Mouse (Mus musculus): ENCODE results near the gene Ccdc114. TPM values are rescaled to one million over a fixed set of nuclear protein-coding genes. Genes with fewer than 3 reads are reported as not detected.
A peak's percentile ranks its signal among the peaks of the same experiment; 100 is the strongest.
"Not testable (repeated sequence)": the region's sequence is repeated elsewhere in the genome, so short reads cannot be mapped to it uniquely, and the experiment has no call there.

Ccdc114 gene
- polyA plus RNA-seq, 1 experiment from 2014 or later = 1.2 TPM

GRCm38 (mm10) chr7:45919083-45919671 lies 4.7 kb upstream of the Ccdc114 start:
- Histone ChIP-seq H3K4me1 (replicated peaks) (peaks cover 79% of the 10 kb centered on the region), H3K4me3 (replicated peaks) (0 out of 2 replicates have a peak overlapping the region, but pooled peaks have one; percentile 58), H3K27ac (replicated peaks) (no peak overlapping the region), H3K36me3 (replicated peaks) (peaks cover 15% of the 10 kb centered on the region; the same call in 1 of the 2 replicates), H3K4me2 (peak overlapping the region; percentile 73), H3K9me3 (replicated peaks) (no peaks in the 10 kb centered on the region), H3K27me3 (no peaks in the 10 kb centered on the region), H3K9ac (no peak overlapping the region)
- no peak for ATAC-seq (ENCODE audit: insufficient read depth)
- WGBS (ENCODE audit: insufficient replicate concordance) = 76% methylated on average over 14 of the region's 14 CpGs

- Histone ChIP-seq H3K36me3 (replicated peaks) (peaks cover 15% of the 10 kb centered on the region; the same call in 1 of the 2 replicates), H3K9me3 (replicated peaks) (no peaks in the 10 kb centered on the region), H3K27ac (replicated peaks) (peak overlapping the region; percentile 87), H3K9ac (peak overlapping the region; percentile 59; the same call in 1 of the 2 replicates), H3K27me3 (no peaks in the 10 kb centered on the region), H3K4me1 (replicated peaks) (peaks cover 85% of the 10 kb centered on the region), H3K4me2 (peak overlapping the region; percentile 73), H3K4me3 (replicated peaks) (peak overlapping the region; percentile 58)
- ATAC-seq (ENCODE audit: insufficient read depth) = no peak
- 42% methylated on average over 4 of the region's 4 CpGs for WGBS (ENCODE audit: insufficient replicate concordance)
Observed at GRCm38 (mm10) chr7:45919761-45920160, 4.1 kb upstream of the Ccdc114 start.

GRCm38 (mm10) chr7:45920583-45921241 lies 3.2 kb upstream of the Ccdc114 start:
- Histone ChIP-seq H3K4me1 (replicated peaks) (peaks cover 86% of the 10 kb centered on the region), H3K9ac (peak overlapping the region; percentile 59), H3K9me3 (replicated peaks) (no peaks in the 10 kb centered on the region), H3K27ac (replicated peaks) (peak overlapping the region; percentile 87), H3K4me2 (peak overlapping the region; percentile 73), H3K4me3 (replicated peaks) (peak overlapping the region; percentile 58), H3K27me3 (no peaks in the 10 kb centered on the region), H3K36me3 (replicated peaks) (peaks cover 15% of the 10 kb centered on the region; the same call in 1 of the 2 replicates)
- WGBS (ENCODE audit: insufficient replicate concordance) = 12% methylated on average over 9 of the region's 9 CpGs
- ATAC-seq (ENCODE audit: insufficient read depth) = no peak

GRCm38 (mm10) chr7:45921242-45921621 lies 2.6 kb upstream of the Ccdc114 start, which contains the start of gene Emp3:
TSS of gene Emp3 (minus strand) at chr7:45921404.
- H3K9me3 ChIP-seq (replicated peaks) = no peaks in the 10 kb centered on the region
- peak; percentile 19; the same call in 1 of the 2 replicates for ATAC-seq (ENCODE audit: insufficient read depth)
- peaks cover 81% of the 10 kb centered on the region for H3K4me1 ChIP-seq (replicated peaks)
- peaks cover 15% of the 10 kb centered on the region; the same call in 1 of the 2 replicates for H3K36me3 ChIP-seq (replicated peaks)
- peak within 1 kb of the TSS; percentile 87 for H3K27ac ChIP-seq (replicated peaks)
- peak within 1 kb of the TSS; percentile 59 for H3K9ac ChIP-seq
- H3K27me3 ChIP-seq = no peaks in the 10 kb centered on the region
- H3K4me3 ChIP-seq (replicated peaks) = peak within 1 kb of the TSS; percentile 58
- WGBS (ENCODE audit: insufficient replicate concordance) = 3% methylated on average over 9 of the region's 9 CpGs
- H3K4me2 ChIP-seq = peak within 1 kb of the TSS; percentile 73

- Histone ChIP-seq H3K27ac (replicated peaks) (peak overlapping the region; percentile 87), H3K4me1 (replicated peaks) (peaks cover 73% of the 10 kb centered on the region), H3K27me3 (no peaks in the 10 kb centered on the region), H3K9me3 (replicated peaks) (no peaks in the 10 kb centered on the region), H3K36me3 (replicated peaks) (peaks cover 15% of the 10 kb centered on the region; the same call in 1 of the 2 replicates), H3K4me2 (peak overlapping the region; percentile 73), H3K9ac (peak overlapping the region; percentile 23; the same call in 1 of the 2 replicates), H3K4me3 (replicated peaks) (0 out of 2 replicates have a peak overlapping the region, but pooled peaks have one; percentile 60)
- 49% methylated on average over 12 of the region's 12 CpGs for WGBS (ENCODE audit: insufficient replicate concordance)
- ATAC-seq (ENCODE audit: insufficient read depth) = no peak
Observed at GRCm38 (mm10) chr7:45921950-45922600, 1.8 kb upstream of the Ccdc114 start.

GRCm38 (mm10) chr7:45922928-45923761 lies 727 bp upstream of the Ccdc114 start:
- ATAC-seq (ENCODE audit: insufficient read depth) = peak; percentile 83
- Histone ChIP-seq H3K4me2 (peak overlapping the region; percentile 72), H3K9me3 (replicated peaks) (no peaks in the 10 kb centered on the region), H3K9ac (peak overlapping the region; percentile 28), H3K4me3 (replicated peaks) (peak overlapping the region; percentile 60), H3K4me1 (replicated peaks) (peaks cover 62% of the 10 kb centered on the region), H3K36me3 (replicated peaks) (peaks cover 7% of the 10 kb centered on the region; the same call in 1 of the 2 replicates), H3K27me3 (no peaks in the 10 kb centered on the region; the same call in 1 of the 2 replicates), H3K27ac (replicated peaks) (peak overlapping the region; percentile 87)
- under 1% methylated on average over 37 of the region's 37 CpGs for WGBS (ENCODE audit: insufficient replicate concordance)

GRCm38 (mm10) chr7:45924429-45924816 lies 551 bp downstream of the Ccdc114 start:
- no peaks in the 10 kb centered on the region for H3K9me3 ChIP-seq (replicated peaks)
- H3K27me3 ChIP-seq = no peaks in the 10 kb centered on the region; the same call in 1 of the 2 replicates
- 8% methylated on average over 14 of the region's 14 CpGs for WGBS (ENCODE audit: insufficient replicate concordance)
- peak overlapping the region; percentile 72 for H3K4me2 ChIP-seq
- H3K4me1 ChIP-seq (replicated peaks) = peaks cover 54% of the 10 kb centered on the region
- H3K27ac ChIP-seq (replicated peaks) = peak overlapping the region; percentile 87
- H3K4me3 ChIP-seq (replicated peaks) = peak overlapping the region; percentile 60
- no peaks in the 10 kb centered on the region for H3K36me3 ChIP-seq (replicated peaks)
- peak overlapping the region; percentile 28; the same call in 1 of the 2 replicates for H3K9ac ChIP-seq
- ATAC-seq (ENCODE audit: insufficient read depth) = no peak

- H3K9ac ChIP-seq = no peak overlapping the region
- ATAC-seq (ENCODE audit: insufficient read depth) = no peak
- H3K27me3 ChIP-seq = no peaks in the 10 kb centered on the region; the same call in 1 of the 2 replicates
- no peak overlapping the region for H3K27ac ChIP-seq (replicated peaks)
- H3K9me3 ChIP-seq (replicated peaks) = no peaks in the 10 kb centered on the region
- no peak overlapping the region for H3K4me3 ChIP-seq (replicated peaks)
- H3K4me1 ChIP-seq (replicated peaks) = peaks cover 11% of the 10 kb centered on the region
- 51% methylated on average over 20 of the region's 23 CpGs for WGBS (ENCODE audit: insufficient replicate concordance)
- no peak overlapping the region for H3K4me2 ChIP-seq
- no peaks in the 10 kb centered on the region for H3K36me3 ChIP-seq (replicated peaks)
Observed at GRCm38 (mm10) chr7:45928626-45929295, 4.9 kb downstream of the Ccdc114 start.

- H3K27ac ChIP-seq (replicated peaks) = no peak overlapping the region
- no peaks in the 10 kb centered on the region for H3K9me3 ChIP-seq (replicated peaks)
- H3K4me2 ChIP-seq = no peak overlapping the region
- no peak for ATAC-seq (ENCODE audit: insufficient read depth)
- WGBS (ENCODE audit: insufficient replicate concordance) = 82% methylated on average over 1 of the region's 1 CpGs
- H3K9ac ChIP-seq = no peak overlapping the region
- no peaks in the 10 kb centered on the region for H3K36me3 ChIP-seq (replicated peaks)
- no peaks in the 10 kb centered on the region; the same call in 1 of the 2 replicates for H3K27me3 ChIP-seq
- H3K4me3 ChIP-seq (replicated peaks) = no peak overlapping the region
- H3K4me1 ChIP-seq (replicated peaks) = peaks cover 2% of the 10 kb centered on the region
Observed at GRCm38 (mm10) chr7:45929688-45930087, 5.8 kb downstream of the Ccdc114 start.

- not testable (repeated sequence) for H3K9me3 ChIP-seq (replicated peaks); H3K27ac ChIP-seq (replicated peaks); H3K4me1 ChIP-seq (replicated peaks); H3K4me2 ChIP-seq; ATAC-seq (ENCODE audit: insufficient read depth); H3K9ac ChIP-seq; H3K27me3 ChIP-seq; H3K36me3 ChIP-seq (replicated peaks); H3K4me3 ChIP-seq (replicated peaks)
- 74% methylated on average over 12 of the region's 12 CpGs for WGBS (ENCODE audit: insufficient replicate concordance)
Observed at GRCm38 (mm10) chr7:45933766-45934165, 9.9 kb downstream of the Ccdc114 start.

All from liver, embryonic 15.5 days (tissue).